Mouse (Mus musculus): ENCODE data around the gene Gm2431. TPM values are rescaled to one million over a fixed set of nuclear protein-coding genes. Genes with fewer than 3 reads are reported as not detected.
"Not testable (repeated sequence)": the region's sequence is repeated elsewhere in the genome, so short reads cannot be mapped to it uniquely, and the experiment has no call there.

Gene Gm2431
- polyA plus RNA-seq, 2 experiments = not detected

GRCm38 (mm10) chr7:142231540-142231939 lies 26.6 kb downstream of the Gm2431 start:
- DNase-seq (ENCODE audit: low read depth in 3 of 3, low spot score in 3 of 3) = no peak
- WGBS (ENCODE audit: insufficient replicate concordance) = 45% methylated on average over 1 of the region's 1 CpGs
- Histone ChIP-seq H3K9me3 (ENCODE audit: control insufficient read depth, low read length) (no peaks in the 10 kb centered on the region), H3K27ac (no peak overlapping the region), H3K4me3 (ENCODE audit: insufficient read depth in 1 of 2, low read depth in 2 of 2, low read length in 2 of 2) (no peak overlapping the region), H3K36me3 (replicated peaks; ENCODE audit: control insufficient read depth, insufficient read depth, low read depth) (no peaks in the 10 kb centered on the region), H3K27me3 (ENCODE audit: control insufficient read depth, insufficient read depth, low read length) (no peaks in the 10 kb centered on the region), H3K4me1 (replicated peaks; ENCODE audit: control insufficient read depth in 2 of 2, insufficient read depth in 2 of 2, low read length in 1 of 2) (no peaks in the 10 kb centered on the region), H3K9ac (replicated peaks) (no peak overlapping the region), H3K4me2 (ENCODE audit: low read depth) (no peak overlapping the region)
- ATAC-seq (ENCODE audit: insufficient read depth) = no peak
- TF ChIP-seq CTCF (IDR thresholded peaks at IDR 0.05; ENCODE audit: low read depth) (no peak), EP300 (IDR thresholded peaks at IDR 0.05; ENCODE audit: low read depth) (no peak)

- not testable (repeated sequence) for H3K36me3 ChIP-seq (replicated peaks; ENCODE audit: control insufficient read depth, insufficient read depth, low read depth); H3K4me3 ChIP-seq (ENCODE audit: insufficient read depth in 1 of 2, low read depth in 2 of 2, low read length in 2 of 2); H3K4me2 ChIP-seq (ENCODE audit: low read depth); H3K27me3 ChIP-seq (ENCODE audit: control insufficient read depth, insufficient read depth, low read length); DNase-seq (ENCODE audit: low read depth in 3 of 3, low spot score in 3 of 3); H3K4me1 ChIP-seq (replicated peaks; ENCODE audit: control insufficient read depth in 2 of 2, insufficient read depth in 2 of 2, low read length in 1 of 2); ATAC-seq (ENCODE audit: insufficient read depth); H3K27ac ChIP-seq; H3K9ac ChIP-seq (replicated peaks); H3K9me3 ChIP-seq (ENCODE audit: control insufficient read depth, low read length)
- 29% methylated on average over 3 of the region's 3 CpGs for WGBS (ENCODE audit: insufficient replicate concordance)
Measured at GRCm38 (mm10) chr7:142229871-142230270, 28.3 kb downstream of the Gm2431 start, which contains the start of gene Krtap5-5. Gene Krtap5-5, minus strand, starts transcription at chr7:142229971.

GRCm38 (mm10) chr7:142224518-142224917 lies 33.6 kb downstream of the Gm2431 start:
- no peak for ATAC-seq (ENCODE audit: insufficient read depth)

GRCm38 (mm10) chr7:142212136-142212535 lies 46.0 kb downstream of the Gm2431 start:
- WGBS (ENCODE audit: insufficient replicate concordance) = 18% methylated on average over 1 of the region's 1 CpGs
- not testable (repeated sequence) for H3K9ac ChIP-seq (replicated peaks); DNase-seq (ENCODE audit: low read depth in 3 of 3, low spot score in 3 of 3); H3K4me3 ChIP-seq (ENCODE audit: insufficient read depth in 1 of 2, low read depth in 2 of 2, low read length in 2 of 2); H3K9me3 ChIP-seq (ENCODE audit: control insufficient read depth, low read length); H3K27me3 ChIP-seq (ENCODE audit: control insufficient read depth, insufficient read depth, low read length); H3K4me1 ChIP-seq (replicated peaks; ENCODE audit: control insufficient read depth in 2 of 2, insufficient read depth in 2 of 2, low read length in 1 of 2); H3K4me2 ChIP-seq (ENCODE audit: low read depth); ATAC-seq (ENCODE audit: insufficient read depth); H3K27ac ChIP-seq; H3K36me3 ChIP-seq (replicated peaks; ENCODE audit: control insufficient read depth, insufficient read depth, low read depth)

More at GRCm38 (mm10) chr7:142224518-142224917, 33.6 kb downstream of the Gm2431 start:
- Histone ChIP-seq H3K9ac (replicated peaks) (no peak overlapping the region), H3K27ac (no peak overlapping the region), H3K9me3 (ENCODE audit: control insufficient read depth, low read length) (no peaks in the 10 kb centered on the region), H3K4me1 (replicated peaks; ENCODE audit: control insufficient read depth in 2 of 2, insufficient read depth in 2 of 2, low read length in 1 of 2) (no peaks in the 10 kb centered on the region), H3K27me3 (ENCODE audit: control insufficient read depth, insufficient read depth, low read length) (no peaks in the 10 kb centered on the region), H3K4me2 (ENCODE audit: low read depth) (no peak overlapping the region), H3K36me3 (replicated peaks; ENCODE audit: control insufficient read depth, insufficient read depth, low read depth) (no peaks in the 10 kb centered on the region), H3K4me3 (ENCODE audit: insufficient read depth in 1 of 2, low read depth in 2 of 2, low read length in 2 of 2) (no peak overlapping the region)
- WGBS (ENCODE audit: insufficient replicate concordance) = 31% methylated on average over 2 of the region's 2 CpGs
- no peak for TF ChIP-seq CTCF (IDR thresholded peaks at IDR 0.05; ENCODE audit: low read depth)
- no peak for TF ChIP-seq EP300 (IDR thresholded peaks at IDR 0.05; ENCODE audit: low read depth)
- no peak for DNase-seq (ENCODE audit: low read depth in 3 of 3, low spot score in 3 of 3)

- H3K4me1 ChIP-seq (replicated peaks; ENCODE audit: control insufficient read depth in 2 of 2, insufficient read depth in 2 of 2, low read length in 1 of 2) = no peaks in the 10 kb centered on the region
- no peak for TF ChIP-seq CTCF (IDR thresholded peaks at IDR 0.05; ENCODE audit: low read depth)
- no peak for TF ChIP-seq EP300 (IDR thresholded peaks at IDR 0.05; ENCODE audit: low read depth)
- no peak within 1 kb of the TSS for H3K9ac ChIP-seq (replicated peaks)
- WGBS (ENCODE audit: insufficient replicate concordance) = 42% methylated on average over 1 of the region's 1 CpGs
- H3K27ac ChIP-seq = no peak within 1 kb of the TSS
- no peak within 1 kb of the TSS for H3K4me3 ChIP-seq (ENCODE audit: insufficient read depth in 1 of 2, low read depth in 2 of 2, low read length in 2 of 2)
- no peak within 1 kb of the TSS for H3K4me2 ChIP-seq (ENCODE audit: low read depth)
- H3K36me3 ChIP-seq (replicated peaks; ENCODE audit: control insufficient read depth, insufficient read depth, low read depth) = no peaks in the 10 kb centered on the region
- no peaks in the 10 kb centered on the region for H3K27me3 ChIP-seq (ENCODE audit: control insufficient read depth, insufficient read depth, low read length)
- no peaks in the 10 kb centered on the region for H3K9me3 ChIP-seq (ENCODE audit: control insufficient read depth, low read length)
- DNase-seq (ENCODE audit: low read depth in 3 of 3, low spot score in 3 of 3) (no peak), ATAC-seq (ENCODE audit: insufficient read depth) (no peak)
Measured at GRCm38 (mm10) chr7:142211559-142211958, 46.6 kb downstream of the Gm2431 start, which contains the start of gene Gm7579. Gene Gm7579, plus strand, starts transcription at chr7:142211859.

Other genes with a start within 250 kb of the Gm2431 start
- gene Mob2, start 197.3 kb downstream of the Gm2431 start, polyA plus RNA-seq (2012; rRNA removed) = 33.9 and 41.5 TPM in 2 replicates
- gene Mob2, start 197.3 kb downstream of the Gm2431 start, polyA plus RNA-seq (2014; fragmentation: Nextera tagmentation; extraction: Ambion mirVana) = 68.8 and 75.6 TPM in 2 replicates
- gene Dusp8, start 162.5 kb downstream of the Gm2431 start, polyA plus RNA-seq (2012; rRNA removed) = 2.5 TPM in 2 replicates
- 3.8 and 4.2 TPM in 2 replicates for gene Dusp8, start 162.5 kb downstream of the Gm2431 start, polyA plus RNA-seq (2014; fragmentation: Nextera tagmentation; extraction: Ambion mirVana)
- gene Gm45618, start 137.6 kb downstream of the Gm2431 start, polyA plus RNA-seq (2012; rRNA removed) = not detected in 2 replicates
- not detected in 2 replicates for gene Gm45618, start 137.6 kb downstream of the Gm2431 start, polyA plus RNA-seq (2014; fragmentation: Nextera tagmentation; extraction: Ambion mirVana)
- not detected in 2 replicates for gene Gm39115, start 122.3 kb downstream of the Gm2431 start, polyA plus RNA-seq (2012; rRNA removed)
- not detected in 2 replicates for gene Gm39115, start 122.3 kb downstream of the Gm2431 start, polyA plus RNA-seq (2014; fragmentation: Nextera tagmentation; extraction: Ambion mirVana)
- not detected in 2 replicates for gene Gm45337, start 113.7 kb downstream of the Gm2431 start, polyA plus RNA-seq (2012; rRNA removed)
- gene Gm45337, start 113.7 kb downstream of the Gm2431 start, polyA plus RNA-seq (2014; fragmentation: Nextera tagmentation; extraction: Ambion mirVana) = not detected in 2 replicates
- gene Gm29735, start 101.2 kb downstream of the Gm2431 start, polyA plus RNA-seq (2012; rRNA removed) = not detected in 2 replicates
- not detected in 2 replicates for gene Gm29735, start 101.2 kb downstream of the Gm2431 start, polyA plus RNA-seq (2014; fragmentation: Nextera tagmentation; extraction: Ambion mirVana)
- not detected in 2 replicates for gene Gm4553, start 92.6 kb downstream of the Gm2431 start, polyA plus RNA-seq (2012; rRNA removed)
- gene Gm4553, start 92.6 kb downstream of the Gm2431 start, polyA plus RNA-seq (2014; fragmentation: Nextera tagmentation; extraction: Ambion mirVana) = not detected in 2 replicates
- gene Krtap5-2, start 82.3 kb downstream of the Gm2431 start, polyA plus RNA-seq (2012; rRNA removed) = not detected in 2 replicates
- not detected in 2 replicates for gene Krtap5-2, start 82.3 kb downstream of the Gm2431 start, polyA plus RNA-seq (2014; fragmentation: Nextera tagmentation; extraction: Ambion mirVana)
- not detected in 2 replicates for gene Gm10153, start 68.0 kb downstream of the Gm2431 start, polyA plus RNA-seq (2012; rRNA removed)
- not detected in 2 replicates for gene Gm10153, start 68.0 kb downstream of the Gm2431 start, polyA plus RNA-seq (2014; fragmentation: Nextera tagmentation; extraction: Ambion mirVana)
- not detected in 2 replicates for gene Krtap5-3, start 57.0 kb downstream of the Gm2431 start, polyA plus RNA-seq (2012; rRNA removed)
- gene Krtap5-3, start 57.0 kb downstream of the Gm2431 start, polyA plus RNA-seq (2014; fragmentation: Nextera tagmentation; extraction: Ambion mirVana) = not detected in 2 replicates
- not detected in 2 replicates for gene Gm7579, start 46.5 kb downstream of the Gm2431 start, polyA plus RNA-seq (2012; rRNA removed)
- gene Gm7579, start 46.5 kb downstream of the Gm2431 start, polyA plus RNA-seq (2014; fragmentation: Nextera tagmentation; extraction: Ambion mirVana) = not detected in 2 replicates
- gene Krtap5-5, start 28.4 kb downstream of the Gm2431 start, polyA plus RNA-seq (2012; rRNA removed) = not detected in 2 replicates
- gene Krtap5-5, start 28.4 kb downstream of the Gm2431 start, polyA plus RNA-seq (2014; fragmentation: Nextera tagmentation; extraction: Ambion mirVana) = not detected in 2 replicates
- gene Gm40460, start 17.3 kb downstream of the Gm2431 start, polyA plus RNA-seq (2012; rRNA removed) = not detected in 2 replicates
- not detected in 2 replicates for gene Gm40460, start 17.3 kb downstream of the Gm2431 start, polyA plus RNA-seq (2014; fragmentation: Nextera tagmentation; extraction: Ambion mirVana)
- not detected in 2 replicates for gene Gm4559, start 16.0 kb upstream of the Gm2431 start, polyA plus RNA-seq (2012; rRNA removed)
- gene Gm4559, start 16.0 kb upstream of the Gm2431 start, polyA plus RNA-seq (2014; fragmentation: Nextera tagmentation; extraction: Ambion mirVana) = not detected in 2 replicates
- gene Krtap5-1, start 38.8 kb upstream of the Gm2431 start, polyA plus RNA-seq (2012; rRNA removed) = not detected in 2 replicates
- gene Krtap5-1, start 38.8 kb upstream of the Gm2431 start, polyA plus RNA-seq (2014; fragmentation: Nextera tagmentation; extraction: Ambion mirVana) = not detected in 2 replicates
- gene Krtap5-4, start 45.2 kb upstream of the Gm2431 start, polyA plus RNA-seq (2012; rRNA removed) = not detected in 2 replicates
- gene Krtap5-4, start 45.2 kb upstream of the Gm2431 start, polyA plus RNA-seq (2014; fragmentation: Nextera tagmentation; extraction: Ambion mirVana) = not detected in 2 replicates
- gene Ifitm10, start 115.4 kb upstream of the Gm2431 start, polyA plus RNA-seq (2012; rRNA removed) = 0.87 and 1.1 TPM in 2 replicates
- gene Ifitm10, start 115.4 kb upstream of the Gm2431 start, polyA plus RNA-seq (2014; fragmentation: Nextera tagmentation; extraction: Ambion mirVana) = 1.0 and 1.3 TPM in 2 replicates
- gene Gm49369, start 124.3 kb upstream of the Gm2431 start, polyA plus RNA-seq (2012; rRNA removed) = 0.66 TPM in 1 of 2 replicates, not detected in the other
- gene Gm49369, start 124.3 kb upstream of the Gm2431 start, polyA plus RNA-seq (2014; fragmentation: Nextera tagmentation; extraction: Ambion mirVana) = 0.29 TPM in 1 of 2 replicates, not detected in the other
- 180 and 209 TPM in 2 replicates for gene Ctsd, start 129.7 kb upstream of the Gm2431 start, polyA plus RNA-seq (2012; rRNA removed)
- gene Ctsd, start 129.7 kb upstream of the Gm2431 start, polyA plus RNA-seq (2014; fragmentation: Nextera tagmentation; extraction: Ambion mirVana) = 324 and 349 TPM in 2 replicates
- 0.03 and 0.57 TPM in 2 replicates for gene Syt8, start 176.5 kb upstream of the Gm2431 start, polyA plus RNA-seq (2012; rRNA removed)
- not detected in 2 replicates for gene Syt8, start 176.5 kb upstream of the Gm2431 start, polyA plus RNA-seq (2014; fragmentation: Nextera tagmentation; extraction: Ambion mirVana)
- 1.7 and 2.1 TPM in 2 replicates for gene Tnni2, start 183.5 kb upstream of the Gm2431 start, polyA plus RNA-seq (2012; rRNA removed)
- 2.1 and 2.2 TPM in 2 replicates for gene Tnni2, start 183.5 kb upstream of the Gm2431 start, polyA plus RNA-seq (2014; fragmentation: Nextera tagmentation; extraction: Ambion mirVana)
- 13.3 TPM in 2 replicates for gene Lsp1, start 202.5 kb upstream of the Gm2431 start, polyA plus RNA-seq (2012; rRNA removed)
- 13.2 and 15.2 TPM in 2 replicates for gene Lsp1, start 202.5 kb upstream of the Gm2431 start, polyA plus RNA-seq (2014; fragmentation: Nextera tagmentation; extraction: Ambion mirVana)
- 0.10 and 0.15 TPM in 2 replicates for gene Tnnt3, start 240.5 kb upstream of the Gm2431 start, polyA plus RNA-seq (2012; rRNA removed)
- 0.17 TPM in 1 of 2 replicates, not detected in the other for gene Tnnt3, start 240.5 kb upstream of the Gm2431 start, polyA plus RNA-seq (2014; fragmentation: Nextera tagmentation; extraction: Ambion mirVana)

Data from liver, embryonic 14.5 days (tissue).